Mouse (Mus musculus) cerebellum, adult 2 months (tissue): ENCODE data around the gene Ddx31. TPM values are rescaled to one million over a fixed set of nuclear protein-coding genes. Genes with fewer than 3 reads are reported as not detected.

Source experiments
- DNase-seq, 2 experiments: peaks; one replicate each; pipeline ENCODE4 v3.0.0; 2021
- H3K27ac ChIP-seq: fragments of 200-500 bp; 2 replicates; pipeline ENCODE4 v1.5.1; 2012; ENCODE audit warnings: low read length, control low read depth, inconsistent platforms; ENCODE audit not compliant: insufficient read depth
- H3K27me3 ChIP-seq: fragments of 200-500 bp; 2 replicates; pipeline ENCODE4 v1.6.1; 2012; ENCODE audit warnings: inconsistent platforms, mild to moderate bottlenecking, low read length, moderate library complexity; ENCODE audit not compliant: control insufficient read depth, insufficient read depth
- H3K4me1 ChIP-seq: fragments of 200-500 bp; 2 replicates; pipeline ENCODE4 v1.6.1; 2011; ENCODE audit warnings: low read length; ENCODE audit not compliant: control insufficient read depth, insufficient read depth
- H3K4me3 ChIP-seq: fragments of 200-500 bp; replicated peaks from 2 replicates; pipeline ENCODE3; 2011; ENCODE audit warnings: mild to moderate bottlenecking, low read depth, low read length, control low read depth; ENCODE audit not compliant: insufficient read depth
- CTCF ChIP-seq: fragments of 200-500 bp; IDR thresholded peaks from 2 replicates; pipeline ENCODE4 v1.5.1; 2011; ENCODE audit warnings: low read depth, mild to moderate bottlenecking, control low read depth, low read length, moderate library complexity, borderline replicate concordance; ENCODE audit not compliant: insufficient read depth
- POLR2A ChIP-seq: fragments of 200-500 bp; IDR thresholded peaks from 2 replicates; pipeline ENCODE4 v1.6.1; 2011; ENCODE audit warnings: low read length, control low read depth, borderline replicate concordance; ENCODE audit not compliant: insufficient read depth
- WGBS: fragments of 180-500 bp; shearing (Covaris S2); methylation state at CpG from one replicate; pipeline ENCODE4 v1.1.7; 2018; 5-methylcytosine and 5-hydroxymethylcytosine counted together
- polyA plus RNA-seq: library from polyadenylated mRNA; depleted of rRNA; stranded (reverse); fragments of >200 nt; gene quantifications from 2 replicates; pipeline ENCODE4 v1.2.3, GENCODE M21; 2012

Ddx31 gene
- polyA plus RNA-seq, 1 experiment, result 6.4 TPM

DNA sequence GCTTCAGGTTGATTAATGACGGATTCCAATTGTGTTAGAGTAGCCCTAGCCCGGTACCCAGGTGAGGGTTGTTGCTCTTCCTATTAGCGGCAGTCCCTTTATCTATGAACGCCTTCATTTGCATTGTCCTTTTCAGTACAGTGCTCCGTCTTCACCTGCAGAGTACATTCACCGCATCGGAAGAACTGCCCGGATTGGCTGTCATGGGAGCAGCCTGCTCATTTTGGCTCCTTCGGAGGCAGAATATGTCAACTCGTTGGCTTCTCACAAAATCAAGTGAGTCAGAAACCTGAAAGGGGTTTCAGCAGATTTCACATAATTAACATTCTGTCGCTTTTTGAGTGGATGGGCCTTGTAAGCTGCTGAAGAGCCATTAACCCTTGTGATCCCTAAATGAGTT is 35.3 kb downstream of the Ddx31 start:
- 57% methylated on average over 11 of the region's 11 CpGs for WGBS
- H3K4me3 ChIP-seq, result no peak overlapping the region
- H3K4me1 ChIP-seq, result no peaks in the 10 kb centered on the region
- DNase-seq, result no peak
- TF ChIP-seq POLR2A, result no peak
- TF ChIP-seq CTCF, result no peak
- no peak overlapping the region for H3K27ac ChIP-seq
- H3K27me3 ChIP-seq, result no peaks in the 10 kb centered on the region

DNA sequence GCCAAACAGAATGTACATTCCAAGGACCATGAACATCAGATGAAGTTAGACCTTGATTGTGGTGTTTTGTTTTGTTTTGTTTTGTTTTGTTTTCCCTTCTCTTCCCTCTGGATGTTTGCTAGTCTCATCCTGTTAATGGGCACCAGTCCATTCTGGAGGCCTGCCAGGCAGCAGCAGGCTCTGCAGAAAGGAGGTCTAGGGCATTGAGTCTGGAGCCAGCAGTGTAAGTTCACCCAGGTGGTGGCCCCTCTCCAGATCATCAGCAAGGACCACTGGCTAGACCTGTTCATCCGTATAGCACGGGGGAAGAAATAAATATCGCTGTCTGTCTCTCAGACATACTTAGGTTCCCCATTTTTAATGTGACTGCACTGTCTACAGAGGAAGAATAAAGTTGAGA is 41.1 kb downstream of the Ddx31 start:
- DNase-seq, result peak; percentile 26 to 31
- no peaks in the 10 kb centered on the region for H3K27me3 ChIP-seq
- TF ChIP-seq POLR2A (no peak), CTCF (no peak)
- 62% methylated on average over 3 of the region's 3 CpGs for whole genome bisulfite sequencing
- H3K27ac ChIP-seq, result no peak overlapping the region
- H3K4me1 ChIP-seq, result no peaks in the 10 kb centered on the region; the same call in 1 of the 2 replicates
- no peak overlapping the region for H3K4me3 ChIP-seq

DNA sequence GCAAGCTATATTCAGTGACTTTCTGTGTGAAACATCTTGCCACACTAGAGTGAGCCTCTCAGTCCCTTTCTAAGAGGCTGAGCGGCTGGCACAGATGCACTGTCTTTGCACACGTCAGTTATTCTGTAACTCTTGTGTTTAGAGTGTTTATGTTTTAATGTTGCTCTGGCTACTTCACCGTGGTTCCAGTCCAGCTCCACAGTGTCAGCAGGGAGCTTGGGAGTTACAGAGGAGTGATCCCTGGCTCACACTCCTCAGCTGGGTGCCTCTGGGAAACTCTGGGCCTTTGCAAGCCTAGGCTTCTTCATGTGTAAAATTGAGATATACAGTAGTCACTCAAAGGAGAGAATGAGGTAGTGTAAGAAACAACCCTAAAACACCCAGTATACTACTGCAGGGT is 41.8 kb downstream of the Ddx31 start:
- no peak for DNase-seq
- Histone ChIP-seq H3K4me3 (no peak overlapping the region), H3K27ac (no peak overlapping the region), H3K4me1 (no peaks in the 10 kb centered on the region; the same call in 1 of the 2 replicates), H3K27me3 (no peaks in the 10 kb centered on the region)
- TF ChIP-seq POLR2A (no peak), CTCF (no peak)
- 62% methylated on average over 3 of the region's 3 CpGs for WGBS

DNA sequence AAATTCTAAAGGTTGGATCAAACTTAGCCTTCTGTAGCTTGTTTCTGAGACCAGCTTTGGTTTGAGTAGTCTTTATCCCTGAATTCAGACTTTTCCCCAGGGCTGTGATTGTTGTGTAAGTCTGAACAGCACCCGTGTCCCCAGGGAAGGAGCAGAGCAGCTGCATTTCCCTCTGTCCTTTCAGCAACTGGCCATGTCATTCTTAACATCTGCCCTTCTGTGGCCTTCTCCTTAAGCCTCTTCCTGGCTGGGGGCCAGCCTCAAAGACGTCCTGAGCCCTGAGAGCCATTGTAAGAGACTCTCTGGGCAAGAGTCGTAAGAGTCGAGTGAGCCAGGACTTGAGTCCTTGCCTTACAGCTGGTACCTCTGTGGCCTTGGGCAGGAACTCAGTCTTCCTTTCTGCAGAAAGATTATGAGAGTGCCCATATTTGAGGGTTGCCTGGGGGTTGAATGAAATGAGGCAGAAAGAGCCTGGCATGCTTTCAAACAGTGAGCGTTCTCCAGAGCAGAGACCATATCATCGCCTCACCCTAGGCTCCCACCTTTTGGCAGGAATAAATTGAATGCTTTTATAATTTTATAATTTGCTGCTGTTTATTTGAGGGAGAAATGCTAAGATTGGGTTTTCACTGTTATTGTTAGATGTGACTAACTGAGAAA is 42.8 kb downstream of the Ddx31 start:
- DNase-seq, result no peak
- no peaks in the 10 kb centered on the region; the same call in 1 of the 2 replicates for H3K4me1 ChIP-seq
- TF ChIP-seq CTCF (no peak), POLR2A (no peak)
- WGBS, result 55% methylated on average over 6 of the region's 6 CpGs
- H3K27me3 ChIP-seq, result no peaks in the 10 kb centered on the region
- H3K27ac ChIP-seq, result no peak overlapping the region
- H3K4me3 ChIP-seq, result no peak overlapping the region

DNA sequence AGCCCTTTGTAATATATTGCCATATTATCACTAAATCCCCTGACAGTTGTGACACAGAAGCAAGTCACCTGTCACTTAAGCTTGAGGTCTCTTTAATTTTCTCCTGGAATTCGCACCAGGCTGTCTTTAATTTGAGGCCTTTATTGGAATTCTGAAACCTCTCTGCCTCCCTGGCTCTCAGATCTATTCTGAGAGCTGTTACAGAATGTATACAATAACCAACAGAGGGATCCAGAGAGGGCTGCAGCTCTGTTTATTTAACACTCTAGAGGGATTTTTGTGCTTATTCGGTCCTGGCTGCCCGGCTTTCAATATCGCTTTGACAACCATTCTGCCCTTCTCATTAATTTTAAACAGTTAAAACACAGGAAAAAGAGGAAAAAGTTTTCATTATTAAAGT is 44.7 kb downstream of the Ddx31 start:
- WGBS, result 89% methylated on average over 4 of the region's 4 CpGs
- H3K27me3 ChIP-seq, result no peaks in the 10 kb centered on the region
- no peak overlapping the region for H3K4me3 ChIP-seq
- no peak overlapping the region for H3K27ac ChIP-seq
- TF ChIP-seq CTCF (no peak), POLR2A (no peak)
- no peak for DNase-seq
- H3K4me1 ChIP-seq, result no peaks in the 10 kb centered on the region; the same call in 1 of the 2 replicates

DNA sequence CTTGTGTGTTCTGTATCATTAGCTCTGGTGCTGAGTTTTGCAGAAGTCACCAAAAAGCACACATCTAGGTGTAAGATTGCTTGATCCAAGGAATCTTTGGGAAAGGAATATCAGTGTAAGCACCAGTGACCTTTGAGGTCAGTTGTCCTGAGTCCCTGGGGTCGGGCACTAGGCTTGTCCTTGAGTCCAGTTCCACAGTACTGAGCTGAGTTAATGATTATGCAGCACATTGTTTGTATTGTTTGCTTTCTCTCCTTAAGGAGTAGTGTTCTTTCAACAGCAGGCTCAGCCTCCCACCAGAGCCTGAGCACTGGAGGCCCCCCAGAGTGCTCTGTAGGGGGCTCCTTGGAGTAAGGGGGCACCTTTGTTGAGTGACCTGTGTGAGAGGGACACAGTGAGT is 52.6 kb downstream of the Ddx31 start:
- Histone ChIP-seq H3K27ac (no peak overlapping the region), H3K4me3 (no peak overlapping the region), H3K27me3 (no peaks in the 10 kb centered on the region), H3K4me1 (no peaks in the 10 kb centered on the region)
- TF ChIP-seq CTCF (no peak), POLR2A (no peak)
- no peak for DNase-seq
- WGBS, result 47% methylated on average over 1 of the region's 1 CpGs

DNA sequence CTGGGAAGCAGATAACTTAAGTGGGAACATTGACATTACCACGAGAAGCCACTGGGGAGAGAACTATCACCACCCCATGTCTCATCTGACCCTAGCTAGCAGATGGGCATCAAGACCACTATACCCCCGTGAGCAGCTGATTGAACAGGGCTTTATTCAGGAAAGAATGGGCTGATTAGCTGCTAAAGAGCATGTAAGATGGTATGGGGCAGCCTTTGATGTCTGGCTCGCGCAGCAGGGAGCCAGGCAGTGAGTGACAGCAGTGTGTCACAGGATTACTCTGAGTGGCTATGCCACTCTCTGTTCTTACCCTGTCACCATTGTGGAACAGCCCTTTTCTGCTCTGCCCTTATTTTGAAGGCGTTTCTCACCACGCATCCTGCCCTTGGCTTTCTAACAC is 53.3 kb downstream of the Ddx31 start:
- Histone ChIP-seq H3K27me3 (no peaks in the 10 kb centered on the region), H3K27ac (no peak overlapping the region)
- 53% methylated on average over 6 of the region's 6 CpGs for WGBS

DNA sequence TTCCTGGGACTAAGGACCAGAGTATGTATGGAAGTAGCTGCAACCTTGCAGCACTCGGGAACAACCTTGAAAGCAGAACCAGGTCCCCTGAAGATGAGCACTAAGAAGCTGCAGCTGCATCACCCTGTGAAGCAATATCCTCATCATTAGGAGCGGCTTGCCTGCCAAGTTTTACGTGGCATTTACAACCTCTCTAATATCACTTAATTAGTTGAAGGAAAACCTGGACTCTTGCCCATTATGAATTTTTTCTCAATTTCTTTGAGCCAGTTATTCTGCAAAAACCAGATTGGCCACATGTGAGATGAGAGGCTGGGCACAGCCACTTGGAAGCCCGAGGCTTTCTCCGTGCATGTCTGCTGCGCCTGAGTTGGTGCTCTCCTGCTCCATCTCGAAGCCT is 55.7 kb downstream of the Ddx31 start:
- 45% methylated on average over 7 of the region's 7 CpGs for WGBS
- no peak for TF ChIP-seq POLR2A
- TF ChIP-seq CTCF, result no peak
- Histone ChIP-seq H3K27ac (no peak overlapping the region), H3K27me3 (no peaks in the 10 kb centered on the region), H3K4me3 (no peak overlapping the region), H3K4me1 (no peaks in the 10 kb centered on the region)
- DNase-seq, result no peak

More for the DNA sequence above, 53.3 kb downstream of the Ddx31 start:
- no peak for DNase-seq
- Histone ChIP-seq H3K4me1 (no peaks in the 10 kb centered on the region), H3K4me3 (no peak overlapping the region)
- TF ChIP-seq POLR2A, result no peak
- TF ChIP-seq CTCF, result no peak
